Mouse (Mus musculus) MEL (cell line): ENCODE results near the gene Tmem95. TPM values are rescaled to one million over a fixed set of nuclear protein-coding genes. Genes with fewer than 3 reads are reported as not detected.

Source experiments
- DNase-seq: peaks from one replicate; pipeline ENCODE4 v3.0.0; 2011; ENCODE audit warnings: low read depth, low spot score
- H3K27ac ChIP-seq: 2 replicates; pipeline ENCODE4 v1.5.1; 2012; ENCODE audit warnings: low read depth, mild to moderate bottlenecking, control low read depth, low read length, moderate library complexity; ENCODE audit not compliant: control insufficient read depth
- H3K27me3 ChIP-seq, 2 experiments: fragments of 150-350 bp in 1 of 2; sonication (generic) in 1 of 2; 2 replicates each; pipeline ENCODE4 v1.6.1; 2012; ENCODE audit warnings: low read length in 2 of 2, mild to moderate bottlenecking in 2 of 2, improper control_type of control experiment in 1 of 2, moderate library complexity in 1 of 2; ENCODE audit not compliant: insufficient read depth in 2 of 2, control insufficient read depth in 1 of 2
- H3K36me3 ChIP-seq, 2 experiments: 2 replicates each; pipeline ENCODE4 v1.6.1; 2012 to 2014; ENCODE audit warnings: low read length in 2 of 2, improper control_type of control experiment in 1 of 2, inconsistent platforms in 1 of 2, mild to moderate bottlenecking in 1 of 2; ENCODE audit not compliant: insufficient read depth in 2 of 2, control insufficient read depth in 1 of 2
- H3K4me1 ChIP-seq, 2 experiments: fragments of 150-350 bp in 1 of 2; sonication (generic) in 1 of 2; 2 replicates each; pipeline ENCODE4 v1.6.1; 2012; ENCODE audit warnings: low read length in 2 of 2, improper control_type of control experiment in 1 of 2, mild to moderate bottlenecking in 1 of 2; ENCODE audit not compliant: insufficient read depth in 2 of 2, control insufficient read depth in 1 of 2
- H3K4me3 ChIP-seq, 2 experiments: fragments of 150-350 bp in 1 of 2; sonication (generic) in 1 of 2; 2 replicates each; pipeline ENCODE4 v1.5.1; 2012; ENCODE audit warnings: low read depth in 2 of 2, low read length in 2 of 2, mild to moderate bottlenecking in 2 of 2, moderate library complexity in 2 of 2, control low read depth in 1 of 2, improper control_type of control experiment in 1 of 2; ENCODE audit not compliant: control insufficient read depth in 1 of 2, insufficient read depth in 1 of 2
- H3K79me2 ChIP-seq: 2 replicates; pipeline ENCODE4 v1.6.1; 2012; ENCODE audit warnings: mild to moderate bottlenecking, low read length, moderate library complexity; ENCODE audit not compliant: control insufficient read depth, poor library complexity, insufficient read depth
- H3K9ac ChIP-seq: 2 replicates; pipeline ENCODE4 v1.6.1; 2012; ENCODE audit warnings: low read depth, mild to moderate bottlenecking, control low read depth, low read length, moderate library complexity; ENCODE audit not compliant: control insufficient read depth, poor library complexity, severe bottlenecking
- H3K9me3 ChIP-seq: fragments of 150-350 bp; sonication (generic); replicated peaks from 2 replicates; pipeline ENCODE4 v1.6.1; 2012; ENCODE audit warnings: mild to moderate bottlenecking, low read length, improper control_type of control experiment, moderate library complexity; ENCODE audit not compliant: insufficient read depth
- BHLHE40 ChIP-seq: IDR thresholded peaks from 2 replicates; pipeline ENCODE4 v1.6.1; 2012; ENCODE audit warnings: low read depth, mild to moderate bottlenecking, inconsistent platforms, low read length, improper control_type of control experiment, borderline replicate concordance
- CHD1 ChIP-seq: IDR thresholded peaks from 2 replicates; pipeline ENCODE4 v1.6.1; 2012; ENCODE audit warnings: low read depth, mild to moderate bottlenecking, inconsistent platforms, low read length, improper control_type of control experiment
- CHD2 ChIP-seq: IDR thresholded peaks from 2 replicates; pipeline ENCODE4 v1.6.1; 2011; ENCODE audit warnings: low read length, improper control_type of control experiment
- CTCF ChIP-seq, 3 experiments: IDR thresholded peaks in 2 of 3; conservative IDR thresholded peaks in 1 of 3; 2 replicates each; pipeline ENCODE4 v1.5.1; 2011 to 2012; ENCODE audit warnings: low read length in 3 of 3, low read depth in 2 of 3, mild to moderate bottlenecking in 2 of 3, improper control_type of control experiment in 1 of 3, inconsistent platforms in 1 of 3, mixed read lengths in 1 of 3, moderate library complexity in 1 of 3; ENCODE audit not compliant: control insufficient read depth in 1 of 3, insufficient read depth in 1 of 3, poor library complexity in 1 of 3, severe bottlenecking in 1 of 3
- E2F4 ChIP-seq: IDR thresholded peaks from 2 replicates; pipeline ENCODE4 v1.6.1; 2011; ENCODE audit warnings: low read depth, low read length, improper control_type of control experiment, borderline replicate concordance
- ELF1 ChIP-seq: IDR thresholded peaks from 2 replicates; pipeline ENCODE4 v1.6.1; 2014; ENCODE audit warnings: low read depth, mild to moderate bottlenecking, inconsistent platforms, low read length, improper control_type of control experiment, moderate library complexity
- EP300 ChIP-seq, 2 experiments: IDR thresholded peaks; 2 replicates each; pipeline ENCODE4 v1.6.1; 2011; ENCODE audit warnings: improper control_type of control experiment in 2 of 2, low read length in 2 of 2, low read depth in 1 of 2, mild to moderate bottlenecking in 1 of 2
- ETS1 ChIP-seq: IDR thresholded peaks from 2 replicates; pipeline ENCODE4 v1.6.1; 2012; ENCODE audit warnings: low read depth, mild to moderate bottlenecking, inconsistent platforms, low read length, improper control_type of control experiment, moderate library complexity
- GABPA ChIP-seq: IDR thresholded peaks from 2 replicates; pipeline ENCODE4 v1.6.1; 2012; ENCODE audit warnings: low read depth, mild to moderate bottlenecking, inconsistent platforms, low read length, improper control_type of control experiment, moderate library complexity
- GATA1 ChIP-seq: IDR thresholded peaks from 2 replicates; pipeline ENCODE4 v1.6.1; 2011; ENCODE audit warnings: low read depth, low read length, improper control_type of control experiment
- HCFC1 ChIP-seq: IDR thresholded peaks from 2 replicates; pipeline ENCODE4 v1.6.1; 2012; ENCODE audit warnings: low read depth, mild to moderate bottlenecking, inconsistent platforms, low read length, improper control_type of control experiment, moderate library complexity
- KAT2A ChIP-seq: conservative IDR thresholded peaks from 2 replicates; pipeline ENCODE4 v1.6.1; 2012; ENCODE audit warnings: low read depth, low read length, improper control_type of control experiment, inconsistent platforms
- MAFK ChIP-seq: IDR thresholded peaks from 2 replicates; pipeline ENCODE4 v1.6.1; 2011; ENCODE audit warnings: low read depth, mild to moderate bottlenecking, low read length, improper control_type of control experiment, borderline replicate concordance
- MAX ChIP-seq: IDR thresholded peaks from 2 replicates; pipeline ENCODE4 v1.6.1; 2011; ENCODE audit warnings: low read length, improper control_type of control experiment
- MAZ ChIP-seq: IDR thresholded peaks from 2 replicates; pipeline ENCODE4 v1.6.1; 2012; ENCODE audit warnings: low read depth, mild to moderate bottlenecking, inconsistent platforms, low read length, improper control_type of control experiment
- MXI1 ChIP-seq: IDR thresholded peaks from 2 replicates; pipeline ENCODE4 v1.6.1; 2011; ENCODE audit warnings: mild to moderate bottlenecking, low read depth, low read length, improper control_type of control experiment
- MYB ChIP-seq: IDR thresholded peaks from 2 replicates; pipeline ENCODE4 v1.6.1; 2011; ENCODE audit warnings: mild to moderate bottlenecking, low read depth, low read length, improper control_type of control experiment
- MYC ChIP-seq: IDR thresholded peaks from 2 replicates; pipeline ENCODE4 v1.6.1; 2011; ENCODE audit warnings: low read depth, mild to moderate bottlenecking, low read length, improper control_type of control experiment, moderate library complexity
- NELFE ChIP-seq: IDR thresholded peaks from 2 replicates; pipeline ENCODE4 v1.6.1; 2011; ENCODE audit warnings: low read depth, low read length, improper control_type of control experiment
- NRF1 ChIP-seq: IDR thresholded peaks from 2 replicates; pipeline ENCODE4 v1.6.1; 2014; ENCODE audit warnings: low read depth, mild to moderate bottlenecking, inconsistent platforms, low read length, improper control_type of control experiment, moderate library complexity; ENCODE audit not compliant: poor library complexity, insufficient read depth, severe bottlenecking
- POLR2A ChIP-seq, 2 experiments: IDR thresholded peaks; 2 replicates each; pipeline ENCODE4 v1.6.1; 2011 to 2012; ENCODE audit warnings: low read length in 2 of 2, mild to moderate bottlenecking in 2 of 2, control low read depth in 1 of 2, improper control_type of control experiment in 1 of 2, low read depth in 1 of 2, moderate library complexity in 1 of 2; ENCODE audit not compliant: control insufficient read depth in 1 of 2, insufficient read depth in 1 of 2, poor library complexity in 1 of 2
- POLR2AphosphoS2 ChIP-seq: IDR thresholded peaks from 2 replicates; pipeline ENCODE4 v1.6.1; 2011; ENCODE audit warnings: low read length, improper control_type of control experiment
- POLR2AphosphoS5 ChIP-seq: IDR thresholded peaks from 2 replicates; pipeline ENCODE4 v1.6.1; 2012; ENCODE audit warnings: low read depth, borderline replicate concordance, mild to moderate bottlenecking, inconsistent platforms, low read length, moderate library complexity, mixed read lengths
- RAD21 ChIP-seq: IDR thresholded peaks from 2 replicates; pipeline ENCODE4 v1.6.1; 2011; ENCODE audit warnings: mild to moderate bottlenecking, low read depth, low read length, improper control_type of control experiment
- RCOR1 ChIP-seq: IDR thresholded peaks from 2 replicates; pipeline ENCODE4 v1.6.1; 2012; ENCODE audit warnings: low read depth, mild to moderate bottlenecking, inconsistent platforms, low read length, improper control_type of control experiment
- SIN3A ChIP-seq: IDR thresholded peaks from 2 replicates; pipeline ENCODE4 v1.6.1; 2012; ENCODE audit warnings: low read length, improper control_type of control experiment, inconsistent platforms
- SMC3 ChIP-seq: IDR thresholded peaks from 2 replicates; pipeline ENCODE4 v1.6.1; 2011; ENCODE audit warnings: low read depth, low read length, improper control_type of control experiment
- TCF12 ChIP-seq: IDR thresholded peaks from 2 replicates; pipeline ENCODE4 v1.6.1; 2014; ENCODE audit warnings: low read depth, mild to moderate bottlenecking, inconsistent platforms, low read length, improper control_type of control experiment, moderate library complexity
- UBTF ChIP-seq: IDR thresholded peaks from 2 replicates; pipeline ENCODE4 v1.6.1; 2012; ENCODE audit warnings: low read depth, mild to moderate bottlenecking, inconsistent platforms, low read length, improper control_type of control experiment, moderate library complexity, borderline replicate concordance; ENCODE audit not compliant: insufficient read depth
- USF1 ChIP-seq: IDR thresholded peaks from 2 replicates; pipeline ENCODE4 v1.6.1; 2014; ENCODE audit warnings: low read depth, mild to moderate bottlenecking, inconsistent platforms, low read length, improper control_type of control experiment, moderate library complexity
- USF2 ChIP-seq, 2 experiments: IDR thresholded peaks; 2 replicates each; pipeline ENCODE4 v1.6.1; 2011 to 2012; ENCODE audit warnings: improper control_type of control experiment in 2 of 2, low read length in 2 of 2, borderline replicate concordance in 1 of 2, inconsistent platforms in 1 of 2, low read depth in 1 of 2, mild to moderate bottlenecking in 1 of 2; ENCODE audit not compliant: insufficient read depth in 1 of 2
- ZKSCAN1 ChIP-seq: IDR thresholded peaks from 2 replicates; pipeline ENCODE4 v1.6.1; 2012; ENCODE audit warnings: low read depth, mild to moderate bottlenecking, inconsistent platforms, low read length, improper control_type of control experiment, moderate library complexity
- ZMIZ1 ChIP-seq: IDR thresholded peaks from 2 replicates; pipeline ENCODE4 v1.6.1; 2012; ENCODE audit warnings: low read depth, mild to moderate bottlenecking, inconsistent platforms, low read length, improper control_type of control experiment, moderate library complexity
- ZNF384 ChIP-seq: IDR thresholded peaks from 2 replicates; pipeline ENCODE4 v1.6.1; 2012; ENCODE audit warnings: low read depth, mild to moderate bottlenecking, inconsistent platforms, low read length, improper control_type of control experiment
- polyA plus RNA-seq, 2 experiments: library from polyadenylated mRNA; stranded (reverse) in 1 of 2; unstranded in 1 of 2; fragments of >175 nt in 1 of 2; fragments of >200 nt in 1 of 2; gene quantifications; 2 replicates each; pipeline versions ENCODE4 v1.2.1 to v1.2.4; 2012; ENCODE audit warnings: low replicate concordance in 2 of 2, low read depth in 1 of 2; ENCODE audit not compliant: insufficient read length in 2 of 2, insufficient read depth in 1 of 2, missing spikeins in 1 of 2
- total RNA-seq: library from RNA; depleted of rRNA; stranded (reverse); fragments of 300-350 nt; gene quantifications from 2 replicates; pipeline ENCODE4 v1.2.3, GENCODE M21; 2012

Tmem95 gene
- total and polyA plus RNA-seq, 3 experiments = not detected

DNA sequence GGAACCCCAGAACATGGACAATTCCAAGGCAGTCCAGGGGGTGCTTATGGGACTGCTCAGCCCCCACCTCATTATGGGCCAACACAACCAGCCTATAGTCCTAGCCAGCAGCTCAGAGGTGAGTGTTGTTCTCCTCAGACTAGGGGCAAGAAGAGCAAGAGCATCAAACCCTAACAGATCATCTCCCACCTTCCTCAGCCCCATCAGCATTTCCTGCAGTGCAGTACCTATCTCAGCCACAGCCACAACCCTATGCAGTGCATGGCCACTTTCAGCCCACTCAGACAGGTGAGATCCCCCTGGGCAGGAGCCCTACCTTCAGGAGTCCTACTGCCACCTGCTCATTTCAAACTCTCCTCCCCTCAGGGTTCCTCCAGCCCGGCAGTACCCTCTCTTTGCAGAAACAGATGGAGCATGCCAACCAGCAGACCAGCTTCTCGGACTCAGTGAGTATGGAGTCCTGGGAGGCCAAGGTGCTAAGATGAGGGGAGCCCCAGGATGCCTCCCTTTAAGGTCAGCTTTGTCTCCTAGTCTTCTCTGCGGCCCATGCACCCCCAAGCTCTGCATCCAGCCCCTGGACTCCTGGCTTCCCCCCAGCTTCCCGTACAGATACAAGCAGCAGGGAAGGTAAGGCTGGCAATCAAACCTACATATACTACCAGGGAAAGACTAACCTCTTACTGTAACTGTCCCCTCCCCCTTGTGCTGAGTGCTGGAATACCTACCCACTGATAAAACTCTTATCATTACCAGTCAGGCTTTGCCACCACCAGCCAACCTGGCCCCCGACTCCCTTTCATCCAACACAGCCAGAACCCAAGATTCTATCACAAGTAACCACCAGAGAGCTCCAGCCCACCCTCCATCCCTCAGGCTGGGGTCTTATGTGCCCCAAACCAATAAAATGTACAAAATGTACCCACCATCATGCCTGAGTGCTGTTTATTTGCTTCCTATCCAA lies 38.1 kb upstream of the Tmem95 start:
- peaks cover 4 to 53% of the 10 kb centered on the region in 2 experiments for H3K4me1 ChIP-seq
- H3K9me3 ChIP-seq = no peaks in the 10 kb centered on the region
- no peaks in the 10 kb centered on the region for H3K27me3 ChIP-seq
- peak; percentile 92 for DNase-seq
- H3K36me3 ChIP-seq = peaks cover 22 to 51% of the 10 kb centered on the region in 2 experiments
- peak overlapping the region in 1 of 2 experiments; percentile 23; a peak in 3 of 4 replicates for H3K4me3 ChIP-seq
- peak overlapping the region; percentile 77 for H3K9ac ChIP-seq
- H3K27ac ChIP-seq = peak overlapping the region; percentile 74
- peaks cover 58% of the 10 kb centered on the region for H3K79me2 ChIP-seq
- TF ChIP-seq MXI1 (peak; percentile 71), ELF1 (0 out of 2 replicates have a peak, but pooled peaks have one; percentile 22), GATA1 (peak; percentile 98), ZKSCAN1 (no peak), USF1 (no peak), E2F4 (no peak), MAX (no peak), EP300 (IDR thresholded peaks at IDR 0.05; ENCODE audit: low read depth in 1 of 2, low read length in 2 of 2) (peak; percentile 95 to 96), HCFC1 (peak; percentile 67; the same call in 1 of the 2 replicates), KAT2A (no peak), NELFE (peak; percentile 19; the same call in 1 of the 2 replicates), BHLHE40 (peak; percentile 70), RCOR1 (peak; percentile 88), ZMIZ1 (peak; percentile 90), ETS1 (peak; percentile 89), MAZ (peak; percentile 97), TCF12 (peak; percentile 99), CTCF (IDR thresholded peaks at IDR 0.05 in 2 of 3, conservative IDR thresholded peaks at IDR 0.05 in 1 of 3; ENCODE audit: control insufficient read depth in 1 of 3, insufficient read depth in 1 of 3, low read depth in 2 of 3, low read length in 3 of 3, poor library complexity in 1 of 3, severe bottlenecking in 1 of 3) (peak in 1 of 3 experiments; percentile 34; a peak in 3 of 6 replicates), ZNF384 (no peak), GABPA (no peak), UBTF (no peak), MYC (no peak; the same call in 1 of the 2 replicates), USF2 (IDR thresholded peaks at IDR 0.05; ENCODE audit: borderline replicate concordance in 1 of 2, insufficient read depth in 1 of 2, low read depth in 1 of 2, low read length in 2 of 2) (no peak), MAFK (peak; percentile 83; the same call in 1 of the 2 replicates), SIN3A (peak; percentile 87), POLR2AphosphoS5 (no peak; the same call in 1 of the 2 replicates), POLR2A (IDR thresholded peaks at IDR 0.05; ENCODE audit: control insufficient read depth in 1 of 2, insufficient read depth in 1 of 2, low read depth in 1 of 2, low read length in 2 of 2, poor library complexity in 1 of 2) (peak; percentile 23 to 84; a peak in 2 of 4 replicates), CHD2 (peak; percentile 67), POLR2AphosphoS2 (peak; percentile 98), RAD21 (no peak), SMC3 (no peak; the same call in 1 of the 2 replicates), NRF1 (no peak; the same call in 1 of the 2 replicates), MYB (peak; percentile 70; the same call in 1 of the 2 replicates), CHD1 (no peak)
